Comparison of ENCODE assay signal across 8 mouse cellular contexts in genomic region chr14:26638708-26639084, GRCm38 (mm10). TPM values are rescaled to one million over a fixed set of nuclear protein-coding genes. Genes with fewer than 3 reads are reported as not detected.
DNase-seq lines count a peak whose midpoint lies in the region; ATAC-seq lines count a peak whose summit lies in the region.

No protein-coding gene starts in this region.

- peak; percentile 3; the same call in 1 of the 2 replicates for ATAC-seq in hindbrain, embryonic 14.5 days (ENCODE audit: low FRiP score)
- peak; percentile 43 for ATAC-seq in megakaryocyte progenitor cell, adult 5-6 weeks (replicated peaks; ENCODE audit: poor library complexity)

- DNase-seq in R1 (ENCODE audit: low read depth, low spot score) = peak; percentile 75
- peak; percentile 22 to 30 for DNase-seq in cerebellum, postnatal 4 days (ENCODE audit: low spot score in 2 of 2)
- DNase-seq in gastrocnemius, adult 18-20 months (ENCODE audit: low spot score) = peak; percentile 51
- peak; percentile 36 for DNase-seq in hindbrain, embryonic 14.5 days (ENCODE audit: low spot score)
- peak; percentile 31 to 75 for DNase-seq in left cerebral cortex, postnatal 10 days (ENCODE audit: extremely low spot score in 1 of 2, low spot score in 2 of 2)
- DNase-seq in right cerebral cortex, postnatal 14 days = peak; percentile 34
- DNase-seq in urinary bladder, postnatal 14 days (ENCODE audit: low spot score) = peak; percentile 76

- H3K9me3 ChIP-seq in hindbrain, embryonic 14.5 days (ENCODE audit: control insufficient read depth, low read length) = no peaks in the 10 kb centered on the region

- H3K27ac ChIP-seq in hindbrain, embryonic 14.5 days = peak overlapping the region; percentile 94

- H3K4me1 ChIP-seq in hindbrain, embryonic 14.5 days (replicated peaks; ENCODE audit: control insufficient read depth, insufficient read depth, low read length) = peaks cover 22% of the 10 kb centered on the region

- peak overlapping the region; percentile 82 for H3K4me3 ChIP-seq in hindbrain, embryonic 14.5 days (replicated peaks; ENCODE audit: low read length)

- under 1% methylated on average over 16 of the region's 16 CpGs for WGBS in hindbrain, embryonic 14.5 days

- peak overlapping the region; percentile 85 for H3K4me2 ChIP-seq in hindbrain, embryonic 14.5 days (replicated peaks)

- intact Hi-C loops in left cerebral cortex, postnatal 10 days (cut with DNase I) = no loop called here

- H3K27me3 ChIP-seq in hindbrain, embryonic 14.5 days (ENCODE audit: control insufficient read depth, insufficient read depth, low read length) = no peaks in the 10 kb centered on the region

- peaks cover 1% of the 10 kb centered on the region; the same call in 1 of the 2 replicates for H3K36me3 ChIP-seq in hindbrain, embryonic 14.5 days (replicated peaks; ENCODE audit: control insufficient read depth, insufficient read depth)

- peak overlapping the region; percentile 91 for H3K9ac ChIP-seq in hindbrain, embryonic 14.5 days

RNA-seq across cellular contexts. Expression of gene Arf4, which starts 0.8 kb away (rescaled TPM):
- 10 to 100 TPM; 26.2 to 37.1 TPM for total RNA-seq in gastrocnemius, adult 18-20 months (2021)
- 549 and 555 TPM in 2 replicates for polyA plus RNA-seq in hindbrain, embryonic 14.5 days (2014; fragmentation: Nextera tagmentation; extraction: Ambion mirVana)
- 100 to 1,000 TPM; 154 to 157 TPM for total RNA-seq in left cerebral cortex, postnatal 10 days (2021)
- 361 and 398 TPM in 2 replicates for total RNA-seq in megakaryocyte progenitor cell, adult 5-6 weeks (2015)
- total RNA-seq in megakaryocyte progenitor cell, adult 5-6 weeks (2017) = 88.2 and 105 TPM in 2 replicates

RNA-seq across cellular contexts. Expression of gene Pde12, which starts 31.0 kb away (rescaled TPM):
- total RNA-seq in gastrocnemius, adult 18-20 months (2021) = 1 to 10 TPM; 4.0 to 4.3 TPM
- polyA plus RNA-seq in hindbrain, embryonic 14.5 days (2014; fragmentation: Nextera tagmentation; extraction: Ambion mirVana) = 12.7 and 13.5 TPM in 2 replicates
- total RNA-seq in left cerebral cortex, postnatal 10 days (2021) = 10 to 100 TPM; 10.2 to 10.3 TPM
- 15.4 and 15.8 TPM in 2 replicates for total RNA-seq in megakaryocyte progenitor cell, adult 5-6 weeks (2015)
- total RNA-seq in megakaryocyte progenitor cell, adult 5-6 weeks (2017) = 12.3 and 13.6 TPM in 2 replicates

RNA-seq across cellular contexts. Expression of gene Dnah12, which starts 54.4 kb away (rescaled TPM):
- total RNA-seq in gastrocnemius, adult 18-20 months (2021) = under 1 TPM in 1 of 2 experiments, not detected in 1; 0.02 TPM
- 0.03 and 0.10 TPM in 2 replicates for polyA plus RNA-seq in hindbrain, embryonic 14.5 days (2014; fragmentation: Nextera tagmentation; extraction: Ambion mirVana)
- under 1 TPM; 0.26 to 0.62 TPM for total RNA-seq in left cerebral cortex, postnatal 10 days (2021)
- 0.49 and 0.64 TPM in 2 replicates for total RNA-seq in megakaryocyte progenitor cell, adult 5-6 weeks (2015)
- 0.21 and 0.47 TPM in 2 replicates for total RNA-seq in megakaryocyte progenitor cell, adult 5-6 weeks (2017)

Comparison
In these comparisons a context has a peak if more than half of its experiments do, and no peak if none do; other contexts are left out.
1. Peak in every context shown above with its lines: DNase-seq, ATAC-seq, H3K4me3 ChIP-seq and H3K27ac ChIP-seq.
2. DNase-seq: peak in every context shown above with its lines; median percentile 76 in urinary bladder, postnatal 14 days; 75 in R1; 53 in left cerebral cortex, postnatal 10 days; 51 in gastrocnemius, adult 18-20 months; 36 in hindbrain, embryonic 14.5 days; 34 in right cerebral cortex, postnatal 14 days; 26 in cerebellum, postnatal 4 days.